Mouse (Mus musculus) monocyte, adult 5-6 weeks (primary cell): ENCODE results near the gene Dlec1. TPM values are rescaled to one million over a fixed set of nuclear protein-coding genes. Genes with fewer than 3 reads are reported as not detected.

Experiments
- ATAC-seq: fragments of 153-309, 156-312 bp; replicated peaks from 2 replicates; pipeline ENCODE4 v1.8.0; 2017; ENCODE audit warnings: mild to moderate bottlenecking; ENCODE audit not compliant: low TSS enrichment, insufficient number of reproducible peaks, severe bottlenecking, poor library complexity, low FRiP score
- total RNA-seq: library from RNA; stranded (forward); fragments of 200-1000, 200-491, 200-594 nt; gene quantifications from 3 replicates; pipeline ENCODE4 v1.2.3, GENCODE M21; 2017

Dlec1 gene
- total RNA-seq, 1 experiment from 2014 or later: not detected

DNA sequence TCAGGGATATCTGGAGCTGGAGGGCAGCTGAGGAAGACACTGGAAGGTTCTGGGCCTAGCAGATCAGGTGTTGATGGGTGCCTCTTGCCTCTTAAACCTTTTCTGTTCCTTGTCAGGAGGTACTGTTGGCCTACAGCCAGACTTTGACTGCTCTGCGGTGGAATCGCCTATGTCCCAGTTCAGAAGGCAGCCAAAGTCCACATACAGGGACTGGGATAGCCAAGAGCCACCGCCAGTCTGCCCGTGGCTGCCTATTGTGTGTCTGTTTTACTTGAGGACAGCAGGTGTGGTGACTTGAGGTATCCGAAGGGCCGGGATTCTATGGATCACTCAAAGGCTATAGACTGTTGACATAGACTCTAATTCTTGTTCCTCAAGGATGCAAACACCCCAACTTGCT, 63.3 kb downstream of the Dlec1 start:
- no peak for ATAC-seq

DNA sequence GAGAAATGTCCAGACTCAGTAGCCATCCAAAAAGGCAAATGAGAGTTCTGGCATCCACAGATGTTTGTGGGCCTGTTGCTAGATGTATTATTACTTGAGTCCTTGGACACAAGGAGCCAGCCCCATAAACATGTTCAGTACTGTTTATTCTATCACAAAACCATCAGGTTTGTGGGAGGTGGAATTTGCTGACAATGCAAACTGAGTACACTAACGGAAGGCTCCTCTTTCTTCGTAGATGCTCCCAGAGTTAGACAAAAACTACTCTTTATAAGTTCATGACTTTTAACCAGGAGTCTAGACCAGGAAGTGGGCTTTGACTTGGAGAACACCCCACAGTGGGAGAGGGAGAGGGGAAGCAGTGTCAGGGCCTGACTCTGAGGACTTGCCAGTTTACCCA, 65.3 kb downstream of the Dlec1 start:
- no peak for ATAC-seq

DNA sequence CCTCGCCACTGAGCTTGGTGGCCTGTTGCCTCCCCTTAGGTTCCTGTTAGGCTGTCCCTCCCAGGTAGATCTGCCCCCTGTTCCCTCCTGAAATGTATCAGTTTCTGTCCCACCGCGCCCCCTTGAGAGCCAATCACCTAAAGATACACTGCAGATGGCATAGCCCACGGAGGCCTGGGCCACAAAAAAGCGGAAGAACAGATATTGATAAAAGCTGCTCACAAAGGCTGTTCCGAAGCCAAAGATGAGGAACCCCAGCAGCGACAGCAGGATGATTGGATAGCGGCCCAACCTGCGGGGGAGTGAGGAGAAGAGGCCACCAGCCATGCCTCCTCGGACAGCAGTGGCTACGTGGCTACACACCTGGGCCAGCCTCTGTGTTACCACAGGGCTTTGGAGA, 77.0 kb downstream of the Dlec1 start:
- ATAC-seq: no peak

DNA sequence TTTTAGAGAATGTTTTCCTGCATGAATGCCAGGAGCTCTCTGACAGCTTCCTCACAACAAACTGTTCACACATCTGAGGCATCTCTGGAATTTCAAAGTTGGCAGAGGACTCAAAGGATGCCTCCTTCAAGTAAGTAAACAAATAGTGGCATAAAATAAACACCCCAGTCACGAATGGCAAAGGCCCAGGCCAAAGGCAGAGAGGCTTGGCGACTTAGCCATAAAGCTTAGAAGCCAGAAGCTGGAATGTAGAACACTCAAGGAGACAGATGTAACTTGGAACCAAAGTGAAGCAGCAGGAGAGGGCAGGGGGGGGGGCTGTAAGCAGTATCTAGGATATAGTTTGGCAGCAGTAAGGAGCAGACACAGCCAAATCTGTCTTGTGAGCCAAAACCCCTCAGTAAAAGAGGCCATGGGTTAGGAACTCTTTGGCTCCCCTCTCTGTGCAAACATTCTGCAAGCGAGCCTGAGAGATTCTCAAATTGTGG, 79.0 kb downstream of the Dlec1 start:
- no peak for ATAC-seq

DNA sequence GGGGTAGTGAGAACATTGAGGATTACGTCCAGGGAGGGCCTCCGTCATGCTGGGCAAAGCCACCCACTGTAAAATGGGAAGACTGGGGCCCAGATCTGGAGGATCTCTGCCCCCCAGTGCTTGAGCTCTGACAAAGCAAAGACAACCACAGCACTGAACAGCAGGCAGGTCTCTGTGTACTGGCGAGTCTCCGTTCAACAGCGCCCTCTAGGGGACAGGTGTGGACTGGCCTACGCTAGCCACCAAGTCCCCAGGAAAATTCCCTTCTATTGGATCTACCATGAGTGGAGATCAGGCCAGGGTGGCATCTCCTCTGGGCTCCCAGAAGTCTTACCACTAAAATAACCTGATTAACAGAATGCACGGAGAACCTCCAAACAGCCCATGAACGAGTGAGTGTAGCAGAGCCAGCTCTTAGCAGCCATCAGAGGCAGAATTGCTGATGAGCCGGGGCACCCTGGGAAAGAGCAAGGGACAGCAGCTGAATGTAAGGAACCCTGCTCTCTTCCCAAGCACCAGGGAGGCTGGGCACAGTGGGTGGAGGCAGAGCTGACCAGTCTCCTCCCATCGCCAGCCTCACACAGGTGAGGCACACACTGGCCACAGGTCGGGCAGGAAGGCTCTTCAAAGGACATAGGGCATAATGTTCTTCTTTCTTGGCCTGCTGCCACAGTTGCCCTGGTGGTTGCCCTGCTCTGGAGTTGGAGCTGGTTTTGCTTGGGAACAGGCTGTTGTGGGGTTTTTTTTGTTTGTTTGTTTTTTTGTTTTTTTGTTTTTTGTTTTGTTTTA, 90.1 kb downstream of the Dlec1 start:
- no peak for ATAC-seq

Other genes with a start within 250 kb of the Dlec1 start
- 0.49 TPM in 1 of 3 replicates, not detected in the others for gene Ctdspl, start 176.0 kb upstream of the Dlec1 start, total RNA-seq
- 17.7 to 39.6 TPM (median 31.0 TPM) in 3 replicates for gene Vill, start 49.7 kb upstream of the Dlec1 start, total RNA-seq
- 0.10 TPM in 1 of 3 replicates, not detected in the others for gene Plcd1, start 9.0 kb upstream of the Dlec1 start, total RNA-seq
- gene Acaa1b, start 54.6 kb downstream of the Dlec1 start, total RNA-seq: not detected in 3 replicates
- not detected in 3 replicates for gene Gm47289, start 56.7 kb downstream of the Dlec1 start, total RNA-seq
- not detected in 3 replicates for gene Slc22a13, start 106.6 kb downstream of the Dlec1 start, total RNA-seq
- gene Oxsr1, start 219.9 kb downstream of the Dlec1 start, total RNA-seq: 42.8 to 50.1 TPM (median 45.9 TPM) in 3 replicates
- 31.0 to 54.9 TPM (median 52.6 TPM) in 3 replicates for gene Acaa1a, start 237.2 kb downstream of the Dlec1 start, total RNA-seq
- 71.0 to 79.2 TPM (median 75.9 TPM) in 3 replicates for gene Myd88, start 238.9 kb downstream of the Dlec1 start, total RNA-seq